Mouse (Mus musculus): ENCODE results near the gene Slc35e2. TPM values are rescaled to one million over a fixed set of nuclear protein-coding genes. Genes with fewer than 3 reads are reported as not detected.
"Not testable (repeated sequence)": the region's sequence is repeated elsewhere in the genome, so short reads cannot be mapped to it uniquely, and the experiment has no call there.

The Slc35e2 gene
- total RNA-seq, 2 experiments from 2014 or later = 37.9 to 38.6 TPM

GRCm38 (mm10) chr4:155668689-155669597 lies 67.7 kb downstream of the Slc35e2 start, which contains the start of gene Mib2:
Mib2 (minus strand) TSS chr4:155669198.
- peak; percentile 97 to 98 for DNase-seq (ENCODE audit: low spot score in 2 of 2)

GRCm38 (mm10) chr4:155669598-155670075 lies 68.4 kb downstream of the Slc35e2 start:
- DNase-seq (ENCODE audit: low spot score in 2 of 2) = no peak

- not testable (repeated sequence) for DNase-seq (ENCODE audit: low spot score in 2 of 2)
These were observed 69.0 kb downstream of the Slc35e2 start for GRCm38 (mm10) chr4:155670236-155670635.

GRCm38 (mm10) chr4:155672082-155672481 lies 70.9 kb downstream of the Slc35e2 start:
- no peak for DNase-seq (ENCODE audit: low spot score in 2 of 2)

Other genes starting within 250 kb of the Slc35e2 start
- 100 to 1,000 TPM; 123 to 138 TPM for gene Prkcz, start 240.1 kb upstream of the Slc35e2 start, total RNA-seq (2021)
- gene Gabrd, start 203.3 kb upstream of the Slc35e2 start, total RNA-seq (2021) = 1 to 10 TPM; 8.6 to 9.5 TPM
- gene Cfap74, start 192.2 kb upstream of the Slc35e2 start, total RNA-seq (2021) = 1 to 10 TPM; 8.6 to 9.6 TPM
- gene Tmem52, start 132.3 kb upstream of the Slc35e2 start, total RNA-seq (2021) = 1 to 10 TPM; 2.0 to 3.5 TPM
- gene Gnb1, start 110.1 kb upstream of the Slc35e2 start, total RNA-seq (2021) = 1,000 to 10,000 TPM; 1,004 to 1,032 TPM
- gene Nadk, start 39.0 kb upstream of the Slc35e2 start, total RNA-seq (2021) = 10 to 100 TPM; 55.8 to 63.5 TPM
- gene Cdk11b, start 23.4 kb downstream of the Slc35e2 start, total RNA-seq (2021) = 10 to 100 TPM; 53.5 to 59.7 TPM
- not detected for gene Gm10563, start 44.0 kb downstream of the Slc35e2 start, total RNA-seq (2021)
- 1 to 10 TPM; 2.7 to 4.1 TPM for gene Mmp23, start 52.0 kb downstream of the Slc35e2 start, total RNA-seq (2021)
- 10 to 100 TPM; 89.1 to 96.6 TPM for gene Mib2, start 67.8 kb downstream of the Slc35e2 start, total RNA-seq (2021)
- 10 to 100 TPM; 21.9 to 22.3 TPM for gene Fndc10, start 92.9 kb downstream of the Slc35e2 start, total RNA-seq (2021)
- gene Ssu72, start 103.4 kb downstream of the Slc35e2 start, total RNA-seq (2021) = 10 to 100 TPM; 77.2 to 81.7 TPM
- gene Tmem240, start 133.4 kb downstream of the Slc35e2 start, total RNA-seq (2021) = 10 to 100 TPM; 44.8 to 45.2 TPM
- gene Atad3a, start 159.7 kb downstream of the Slc35e2 start, total RNA-seq (2021) = 10 to 100 TPM; 68.7 to 71.4 TPM
- gene Vwa1, start 173.3 kb downstream of the Slc35e2 start, total RNA-seq (2021) = 10 to 100 TPM; 16.3 to 18.2 TPM
- 1 to 10 TPM; 3.5 to 4.5 TPM for gene Tmem88b, start 184.5 kb downstream of the Slc35e2 start, total RNA-seq (2021)
- gene Ankrd65, start 189.0 kb downstream of the Slc35e2 start, total RNA-seq (2021) = not detected
- gene Mrpl20, start 201.5 kb downstream of the Slc35e2 start, total RNA-seq (2021) = 100 to 1,000 TPM; 109 to 114 TPM
- gene Ccnl2, start 211.1 kb downstream of the Slc35e2 start, total RNA-seq (2021) = 10 to 100 TPM; 75.5 to 83.2 TPM
- gene Aurkaip1, start 229.9 kb downstream of the Slc35e2 start, total RNA-seq (2021) = 10 to 100 TPM; 66.7 to 77.0 TPM
- 10 to 100 TPM; 14.1 to 16.0 TPM for gene Mxra8, start 238.3 kb downstream of the Slc35e2 start, total RNA-seq (2021)
- gene Dvl1, start 246.0 kb downstream of the Slc35e2 start, total RNA-seq (2021) = 10 to 100 TPM; 69.5 to 82.8 TPM